7 mouse cellular contexts compared by ENCODE assay signal in genomic region chr14:50897992-50898391, GRCm38 (mm10). TPM values are rescaled to one million over a fixed set of nuclear protein-coding genes. Genes with fewer than 3 reads are reported as not detected.
DNase-seq lines count a peak whose midpoint lies in the region; ATAC-seq and TF ChIP-seq lines count a peak whose summit lies in the region.
"Not testable (repeated sequence)": the region's sequence is repeated elsewhere in the genome, so short reads cannot be mapped to it uniquely, and the experiment has no call there.
"Had no signal": no experiment of that assay in that cellular context is flagged by ENCODE, and none has a peak within 500 bp of the region (broad histone marks: within the 10 kb centered on the region; RNA-seq: fewer than 3 reads in every experiment).

No protein-coding gene starts in this region.

- peak; percentile 53 for ATAC-seq in common myeloid progenitor, adult 5-6 weeks (replicated peaks; ENCODE audit: low read depth, poor library complexity, severe bottlenecking)
- peak; percentile 53 to 70 for ATAC-seq in hematopoietic stem cell, adult 5-6 weeks (replicated peaks in 1 of 2; ENCODE audit: insufficient read depth in 1 of 2, low FRiP score in 2 of 2, low TSS enrichment in 1 of 2, low read depth in 1 of 2, poor library complexity in 2 of 2, severe bottlenecking in 2 of 2)
- peak; percentile 27 for ATAC-seq in megakaryocyte progenitor cell, adult 5-6 weeks (replicated peaks; ENCODE audit: poor library complexity)

- peak; percentile 12 for DNase-seq in MEL (ENCODE audit: low read depth, low spot score)
- peak; percentile 83 for DNase-seq in heart, adult 11 months

- not testable (repeated sequence) for H3K4me3 ChIP-seq in MEL (ENCODE audit: control insufficient read depth in 1 of 2, insufficient read depth in 1 of 2, low read depth in 2 of 2, low read length in 2 of 2); myocyte

- H3K4me2 ChIP-seq in myocyte (ENCODE audit: low read depth), result peak overlapping the region; percentile 90

- not testable (repeated sequence) for H3K9me3 ChIP-seq in MEL (replicated peaks; ENCODE audit: insufficient read depth, low read length)

- not testable (repeated sequence) for TF ChIP-seq RAD21 in MEL (IDR thresholded peaks at IDR 0.05; ENCODE audit: low read depth, low read length)

- not testable (repeated sequence) for H3ac ChIP-seq in myocyte (ENCODE audit: control insufficient read depth, insufficient read length)

- not testable (repeated sequence) for TF ChIP-seq EP300 in MEL (IDR thresholded peaks at IDR 0.05; ENCODE audit: low read depth in 1 of 2, low read length in 2 of 2)

- not testable (repeated sequence) for TF ChIP-seq CTCF in MEL (IDR thresholded peaks at IDR 0.05 in 2 of 3, conservative IDR thresholded peaks at IDR 0.05 in 1 of 3; ENCODE audit: control insufficient read depth in 1 of 3, insufficient read depth in 1 of 3, low read depth in 2 of 3, low read length in 3 of 3, poor library complexity in 1 of 3, severe bottlenecking in 1 of 3)

- not testable (repeated sequence) for H3K9ac ChIP-seq in MEL (ENCODE audit: control insufficient read depth, low read depth, low read length, poor library complexity, severe bottlenecking)

- H3K36me3 ChIP-seq in MEL (ENCODE audit: control insufficient read depth in 1 of 2, insufficient read depth in 2 of 2, low read length in 2 of 2); myocyte (ENCODE audit: control insufficient read depth, insufficient read depth): not testable (repeated sequence)

- TF ChIP-seq POLR2A in MEL (IDR thresholded peaks at IDR 0.05; ENCODE audit: control insufficient read depth in 1 of 2, insufficient read depth in 1 of 2, low read depth in 1 of 2, low read length in 2 of 2, poor library complexity in 1 of 2); myocyte (IDR thresholded peaks at IDR 0.05; ENCODE audit: insufficient read length, low read depth): not testable (repeated sequence)

- H3K4me1 ChIP-seq in MEL (ENCODE audit: control insufficient read depth in 1 of 2, insufficient read depth in 2 of 2, low read length in 2 of 2), result not testable (repeated sequence)

- H3K79me2 ChIP-seq in MEL (ENCODE audit: control insufficient read depth, insufficient read depth, low read length, poor library complexity); myocyte (ENCODE audit: control insufficient read depth, insufficient read depth): not testable (repeated sequence)

- not testable (repeated sequence) for H3K27ac ChIP-seq in MEL (ENCODE audit: control insufficient read depth, low read depth, low read length)

- not testable (repeated sequence) for H3K27me3 ChIP-seq in MEL (ENCODE audit: control insufficient read depth in 1 of 2, insufficient read depth in 2 of 2, low read length in 2 of 2); myocyte (ENCODE audit: control insufficient read depth, insufficient read depth, insufficient read length)

RNA-seq across cellular contexts. Expression of gene Klhl33, which starts 0.7 kb away (rescaled TPM):
- total RNA-seq in MEL (2012; rRNA removed), result not detected in 2 replicates
- under 1 TPM in 1 of 2 experiments, not detected in 1; 0.01 TPM for polyA plus RNA-seq in MEL (2012; ENCODE audit: insufficient read depth in 1 of 2, insufficient read length in 2 of 2, low read depth in 1 of 2, low replicate concordance in 2 of 2, missing spikeins in 1 of 2)
- 0.32 TPM in 1 of 2 replicates, not detected in the other for total RNA-seq in common myeloid progenitor, adult 5-6 weeks (2017)
- total RNA-seq in hematopoietic stem cell, adult 5-6 weeks (2017), result not detected in 2 replicates
- 0.10 TPM in 1 of 2 replicates, not detected in the other for total RNA-seq in megakaryocyte progenitor cell, adult 5-6 weeks (2015)
- total RNA-seq in megakaryocyte progenitor cell, adult 5-6 weeks (2017), result 0.25 and 0.37 TPM in 2 replicates
- polyA plus RNA-seq in myocyte (2012; fragmentation: generic; extraction: Trizol), result 4.9 TPM
- polyA plus RNA-seq: erythroblast, embryonic 14.5 days had no signal

RNA-seq across cellular contexts. Expression of gene Osgep, which starts 26.7 kb away (rescaled TPM):
- 28.0 and 29.6 TPM in 2 replicates for total RNA-seq in MEL (2012; rRNA removed)
- polyA plus RNA-seq in MEL (2012; ENCODE audit: insufficient read depth in 1 of 2, insufficient read length in 2 of 2, low read depth in 1 of 2, low replicate concordance in 2 of 2, missing spikeins in 1 of 2) (10 to 100 TPM in 1 of 2 experiments, not detected in 1; 45.1 TPM), myocyte (2012; fragmentation: generic; extraction: Trizol) (81.0 TPM)
- total RNA-seq in common myeloid progenitor, adult 5-6 weeks (2017), result 110 and 124 TPM in 2 replicates
- 106 and 113 TPM in 2 replicates for total RNA-seq in hematopoietic stem cell, adult 5-6 weeks (2017)
- total RNA-seq in megakaryocyte progenitor cell, adult 5-6 weeks (2015), result 116 and 117 TPM in 2 replicates
- 117 and 125 TPM in 2 replicates for total RNA-seq in megakaryocyte progenitor cell, adult 5-6 weeks (2017)

RNA-seq across cellular contexts. Expression of gene Apex1, which starts 26.8 kb away (rescaled TPM):
- total RNA-seq in MEL (2012; rRNA removed), result 123 and 129 TPM in 2 replicates
- polyA plus RNA-seq in MEL (2012; ENCODE audit: insufficient read depth in 1 of 2, insufficient read length in 2 of 2, low read depth in 1 of 2, low replicate concordance in 2 of 2, missing spikeins in 1 of 2) (100 to 1,000 TPM in 1 of 2 experiments, not detected in 1; 155 TPM), myocyte (2012; fragmentation: generic; extraction: Trizol) (113 TPM)
- 206 and 222 TPM in 2 replicates for total RNA-seq in common myeloid progenitor, adult 5-6 weeks (2017)
- 136 and 150 TPM in 2 replicates for total RNA-seq in hematopoietic stem cell, adult 5-6 weeks (2017)
- 246 and 285 TPM in 2 replicates for total RNA-seq in megakaryocyte progenitor cell, adult 5-6 weeks (2015)
- 189 and 223 TPM in 2 replicates for total RNA-seq in megakaryocyte progenitor cell, adult 5-6 weeks (2017)

RNA-seq across cellular contexts. Expression of gene Tep1, which starts 27.6 kb away (rescaled TPM):
- total RNA-seq in MEL (2012; rRNA removed), result 19.5 and 36.8 TPM in 2 replicates
- 10 to 100 TPM in 1 of 2 experiments, not detected in 1; 13.7 TPM for polyA plus RNA-seq in MEL (2012; ENCODE audit: insufficient read depth in 1 of 2, insufficient read length in 2 of 2, low read depth in 1 of 2, low replicate concordance in 2 of 2, missing spikeins in 1 of 2)
- 12.7 and 19.3 TPM in 2 replicates for total RNA-seq in common myeloid progenitor, adult 5-6 weeks (2017)
- total RNA-seq in hematopoietic stem cell, adult 5-6 weeks (2017), result 6.6 and 24.2 TPM in 2 replicates
- 32.3 and 37.7 TPM in 2 replicates for total RNA-seq in megakaryocyte progenitor cell, adult 5-6 weeks (2015)
- 8.4 and 21.0 TPM in 2 replicates for total RNA-seq in megakaryocyte progenitor cell, adult 5-6 weeks (2017)
- 20.6 TPM for polyA plus RNA-seq in myocyte (2012; fragmentation: generic; extraction: Trizol)
- polyA plus RNA-seq: erythroblast, embryonic 14.5 days had no signal

RNA-seq across cellular contexts. Expression of gene Pip4p1, which starts 32.7 kb away (rescaled TPM):
- 10.5 and 12.2 TPM in 2 replicates for total RNA-seq in MEL (2012; rRNA removed)
- polyA plus RNA-seq in MEL (2012; ENCODE audit: insufficient read depth in 1 of 2, insufficient read length in 2 of 2, low read depth in 1 of 2, low replicate concordance in 2 of 2, missing spikeins in 1 of 2) (10 to 100 TPM in 1 of 2 experiments, not detected in 1; 21.6 TPM), myocyte (2012; fragmentation: generic; extraction: Trizol) (71.3 TPM)
- total RNA-seq in common myeloid progenitor, adult 5-6 weeks (2017), result 15.6 and 17.3 TPM in 2 replicates
- 9.0 and 15.9 TPM in 2 replicates for total RNA-seq in hematopoietic stem cell, adult 5-6 weeks (2017)
- total RNA-seq in megakaryocyte progenitor cell, adult 5-6 weeks (2015), result 47.0 and 58.0 TPM in 2 replicates
- 10.4 and 17.9 TPM in 2 replicates for total RNA-seq in megakaryocyte progenitor cell, adult 5-6 weeks (2017)
